Mouse (Mus musculus): ENCODE data around the gene Olfr348. TPM values are rescaled to one million over a fixed set of nuclear protein-coding genes. Genes with fewer than 3 reads are reported as not detected.

Olfr348 gene
- polyA plus RNA-seq (2016; fragmentation: Nextera tagmentation; extraction: Ambion mirVana): not detected in 2 replicates

- Histone ChIP-seq H3K36me3 (no peaks in the 10 kb centered on the region), H3K27me3 (no peaks in the 10 kb centered on the region), H3K9ac (no peak within 1 kb of the TSS), H3K4me3 (no peak within 1 kb of the TSS), H3K4me1 (no peaks in the 10 kb centered on the region), H3K4me2 (replicated peaks) (no peak within 1 kb of the TSS), H3K27ac (no peak within 1 kb of the TSS), H3K9me3 (no peaks in the 10 kb centered on the region; the same call in 1 of the 2 replicates)
- no peak for ATAC-seq (ENCODE audit: insufficient number of reproducible peaks, insufficient read depth, low FRiP score, low TSS enrichment)
- 78% methylated on average over 2 of the region's 2 CpGs for WGBS
Observed at GRCm38 (mm10) chr2:36783976-36784375, at the start of gene Olfr348. Gene Olfr348, plus strand, starts transcription at chr2:36784276.

GRCm38 (mm10) chr2:36736226-36736625, 47.9 kb upstream of the Olfr348 start:
- Histone ChIP-seq H3K9ac (no peak overlapping the region), H3K27ac (no peak overlapping the region), H3K4me3 (no peak overlapping the region), H3K4me1 (no peaks in the 10 kb centered on the region), H3K27me3 (no peaks in the 10 kb centered on the region), H3K9me3 (no peaks in the 10 kb centered on the region), H3K4me2 (replicated peaks) (no peak overlapping the region), H3K36me3 (no peaks in the 10 kb centered on the region)
- no peak for ATAC-seq (ENCODE audit: insufficient number of reproducible peaks, insufficient read depth, low FRiP score, low TSS enrichment)
- 58% methylated on average over 3 of the region's 3 CpGs for WGBS

GRCm38 (mm10) chr2:36790238-36790637, 6.2 kb downstream of the Olfr348 start, which contains the start of gene Olfr50:
Gene Olfr50, plus strand, starts transcription at chr2:36790538.
- H3K4me1 ChIP-seq: no peaks in the 10 kb centered on the region
- no peak within 1 kb of the TSS for H3K9ac ChIP-seq
- WGBS: 77% methylated on average over 2 of the region's 2 CpGs
- peaks cover 4% of the 10 kb centered on the region for H3K9me3 ChIP-seq
- H3K4me2 ChIP-seq (replicated peaks): no peak within 1 kb of the TSS
- no peaks in the 10 kb centered on the region for H3K27me3 ChIP-seq
- H3K27ac ChIP-seq: no peak within 1 kb of the TSS
- ATAC-seq (ENCODE audit: insufficient number of reproducible peaks, insufficient read depth, low FRiP score, low TSS enrichment): no peak
- H3K36me3 ChIP-seq: no peaks in the 10 kb centered on the region
- no peak within 1 kb of the TSS for H3K4me3 ChIP-seq

GRCm38 (mm10) chr2:36816932-36817331, 32.9 kb downstream of the Olfr348 start, which contains the start of gene Olfr3:
Gene Olfr3, minus strand, starts transcription at chr2:36817032.
- Histone ChIP-seq H3K27ac (no peak within 1 kb of the TSS), H3K9ac (no peak within 1 kb of the TSS), H3K4me1 (no peaks in the 10 kb centered on the region), H3K4me2 (replicated peaks) (no peak within 1 kb of the TSS), H3K27me3 (no peaks in the 10 kb centered on the region), H3K4me3 (no peak within 1 kb of the TSS), H3K9me3 (0 out of 2 replicates have a peak, but pooled peaks cover 13% of the 10 kb centered on the region), H3K36me3 (no peaks in the 10 kb centered on the region)
- no peak for ATAC-seq (ENCODE audit: insufficient number of reproducible peaks, insufficient read depth, low FRiP score, low TSS enrichment)
- 74% methylated on average over 1 of the region's 1 CpGs for WGBS

Other genes with a start within 250 kb of the Olfr348 start
- gene Olfr344, start 217.6 kb upstream of the Olfr348 start, polyA plus RNA-seq (2016; fragmentation: Nextera tagmentation; extraction: Ambion mirVana): not detected in 2 replicates
- not detected in 2 replicates for gene Olfr345, start 144.2 kb upstream of the Olfr348 start, polyA plus RNA-seq (2016; fragmentation: Nextera tagmentation; extraction: Ambion mirVana)
- not detected in 2 replicates for gene Olfr346, start 98.5 kb upstream of the Olfr348 start, polyA plus RNA-seq (2016; fragmentation: Nextera tagmentation; extraction: Ambion mirVana)
- not detected in 2 replicates for gene Olfr347, start 52.4 kb upstream of the Olfr348 start, polyA plus RNA-seq (2016; fragmentation: Nextera tagmentation; extraction: Ambion mirVana)
- gene Olfr50, start 6.3 kb downstream of the Olfr348 start, polyA plus RNA-seq (2016; fragmentation: Nextera tagmentation; extraction: Ambion mirVana): not detected in 2 replicates
- not detected in 2 replicates for gene Olfr3, start 32.8 kb downstream of the Olfr348 start, polyA plus RNA-seq (2016; fragmentation: Nextera tagmentation; extraction: Ambion mirVana)
- gene Olfr350, start 62.0 kb downstream of the Olfr348 start, polyA plus RNA-seq (2016; fragmentation: Nextera tagmentation; extraction: Ambion mirVana): not detected in 2 replicates
- gene Olfr351, start 78.4 kb downstream of the Olfr348 start, polyA plus RNA-seq (2016; fragmentation: Nextera tagmentation; extraction: Ambion mirVana): not detected in 2 replicates
- not detected in 2 replicates for gene Olfr352, start 84.2 kb downstream of the Olfr348 start, polyA plus RNA-seq (2016; fragmentation: Nextera tagmentation; extraction: Ambion mirVana)
- gene Olfr353, start 108.7 kb downstream of the Olfr348 start, polyA plus RNA-seq (2016; fragmentation: Nextera tagmentation; extraction: Ambion mirVana): not detected in 2 replicates
- gene Olfr354, start 121.4 kb downstream of the Olfr348 start, polyA plus RNA-seq (2016; fragmentation: Nextera tagmentation; extraction: Ambion mirVana): not detected in 2 replicates
- gene Olfr355, start 144.6 kb downstream of the Olfr348 start, polyA plus RNA-seq (2016; fragmentation: Nextera tagmentation; extraction: Ambion mirVana): not detected in 2 replicates
- not detected in 2 replicates for gene Olfr356, start 152.8 kb downstream of the Olfr348 start, polyA plus RNA-seq (2016; fragmentation: Nextera tagmentation; extraction: Ambion mirVana)
- not detected in 2 replicates for gene Olfr357, start 209.6 kb downstream of the Olfr348 start, polyA plus RNA-seq (2016; fragmentation: Nextera tagmentation; extraction: Ambion mirVana)
- not detected in 2 replicates for gene Olfr358, start 225.1 kb downstream of the Olfr348 start, polyA plus RNA-seq (2016; fragmentation: Nextera tagmentation; extraction: Ambion mirVana)